Mouse (Mus musculus) embryonic facial prominence, embryonic 10.5 days (tissue): ENCODE results near the gene Crtam. TPM values are rescaled to one million over a fixed set of nuclear protein-coding genes. Genes with fewer than 3 reads are reported as not detected.

Experiments used
- DNase-seq: peaks from one replicate; pipeline ENCODE4 v3.0.0-alpha.2; 2017; ENCODE audit warnings: low spot score
- H3K27ac ChIP-seq: fragments of 300-500 bp; sonication (generic); replicated peaks from 2 replicates; pipeline ENCODE4 v1.5.1; 2016; ENCODE audit warnings: mild to moderate bottlenecking
- H3K27me3 ChIP-seq: fragments of 300-500 bp; sonication (generic); replicated peaks from 2 replicates; pipeline ENCODE4 v1.6.1; 2016; ENCODE audit warnings: low read depth, mild to moderate bottlenecking; ENCODE audit not compliant: poor library complexity, severe bottlenecking
- H3K36me3 ChIP-seq: fragments of 300-500 bp; sonication (generic); replicated peaks from 2 replicates; pipeline ENCODE4 v1.6.1; 2016; ENCODE audit warnings: mild to moderate bottlenecking, moderate library complexity
- H3K4me1 ChIP-seq: fragments of 300-500 bp; sonication (generic); 2 replicates; pipeline ENCODE4 v1.6.1; 2016
- H3K4me3 ChIP-seq: fragments of 300-500 bp; sonication (generic); 2 replicates; pipeline ENCODE4 v1.5.1; 2016; ENCODE audit warnings: mild to moderate bottlenecking, moderate library complexity
- H3K9me3 ChIP-seq: fragments of 300-500 bp; sonication (generic); 2 replicates; pipeline ENCODE4 v1.6.1; 2016; ENCODE audit warnings: mild to moderate bottlenecking
- WGBS: fragments of 180-500 bp; shearing (Covaris S2); methylation state at CpG from one replicate; pipeline ENCODE4 v1.1.7; 2016; 5-methylcytosine and 5-hydroxymethylcytosine counted together
- polyA plus RNA-seq: library from polyadenylated mRNA; unstranded; fragments of >200 nt; fragmentation: Nextera tagmentation; extraction: Ambion mirVana; gene quantifications from 2 replicates; pipeline ENCODE4 v1.2.1, GENCODE M21; 2016

Gene Crtam
- polyA plus RNA-seq, 1 experiment from 2014 or later = 0.09 TPM

DNA sequence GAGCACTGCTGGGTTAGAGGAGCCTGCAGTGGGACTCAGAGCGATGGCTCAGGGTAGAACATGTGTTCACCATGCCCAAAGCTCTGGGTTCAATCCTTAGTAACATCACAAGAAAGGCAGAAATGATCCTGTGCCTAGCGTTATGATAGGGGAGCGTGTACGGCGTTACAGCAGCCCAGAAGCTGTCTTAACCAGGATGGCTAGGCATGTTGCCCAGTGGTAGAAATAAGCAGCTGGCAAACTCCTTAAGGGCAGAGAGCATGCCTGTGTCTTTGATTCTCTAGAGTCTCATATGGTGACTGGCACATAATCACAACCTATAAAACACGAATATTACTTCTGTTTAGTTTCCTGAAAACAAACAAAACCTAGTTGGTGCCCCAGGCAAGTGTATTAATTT lies 12.9 kb downstream of the Crtam start:
- no peak for DNase-seq
- Histone ChIP-seq H3K9me3 (no peaks in the 10 kb centered on the region), H3K4me3 (no peak overlapping the region), H3K4me1 (peaks cover 19% of the 10 kb centered on the region), H3K27me3 (peaks cover 6% of the 10 kb centered on the region; the same call in 1 of the 2 replicates), H3K27ac (peak overlapping the region; percentile 16; the same call in 1 of the 2 replicates), H3K36me3 (no peaks in the 10 kb centered on the region)
- WGBS = 92% methylated on average over 6 of the region's 6 CpGs

GRCm38 (mm10) chr9:40989940-40990588 lies 14.4 kb downstream of the Crtam start:
- Histone ChIP-seq H3K4me1 (peaks cover 19% of the 10 kb centered on the region), H3K9me3 (no peaks in the 10 kb centered on the region), H3K36me3 (no peaks in the 10 kb centered on the region), H3K4me3 (no peak overlapping the region), H3K27me3 (peaks cover 6% of the 10 kb centered on the region; the same call in 1 of the 2 replicates), H3K27ac (peak overlapping the region; percentile 79)
- peak; percentile 56 for DNase-seq
- WGBS = 45% methylated on average over 4 of the region's 4 CpGs

DNA sequence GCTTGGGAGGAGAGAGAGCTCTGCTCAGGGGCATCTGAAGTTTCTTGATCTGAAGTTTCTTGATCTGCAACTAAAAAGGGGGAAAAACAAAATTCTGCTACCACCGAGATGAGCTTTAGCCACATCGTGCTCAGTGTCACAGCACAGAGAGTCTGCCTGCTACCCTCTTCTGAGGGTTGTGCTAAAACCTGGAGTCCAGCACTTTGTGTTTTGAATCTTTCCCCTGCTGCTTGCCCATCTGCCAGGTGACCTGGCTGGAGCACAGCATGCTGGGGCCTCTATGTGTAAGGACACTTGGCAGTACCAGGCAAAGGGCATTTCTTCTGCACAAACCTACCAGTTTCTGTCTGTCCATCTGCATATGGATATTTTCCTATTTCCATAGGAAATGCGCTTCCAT lies 20.1 kb downstream of the Crtam start:
- Histone ChIP-seq H3K27me3 (peaks cover 6% of the 10 kb centered on the region; the same call in 1 of the 2 replicates), H3K36me3 (no peaks in the 10 kb centered on the region), H3K4me3 (no peak overlapping the region), H3K4me1 (no peaks in the 10 kb centered on the region), H3K27ac (no peak overlapping the region), H3K9me3 (no peaks in the 10 kb centered on the region)
- DNase-seq = no peak
- WGBS = 71% methylated on average over 3 of the region's 3 CpGs

- no peaks in the 10 kb centered on the region for H3K9me3 ChIP-seq
- DNase-seq = no peak
- no peak overlapping the region for H3K27ac ChIP-seq
- H3K4me1 ChIP-seq = no peaks in the 10 kb centered on the region
- peaks cover 6% of the 10 kb centered on the region; the same call in 1 of the 2 replicates for H3K27me3 ChIP-seq
- H3K36me3 ChIP-seq = no peaks in the 10 kb centered on the region
- WGBS = 92% methylated on average over 3 of the region's 3 CpGs
- no peak overlapping the region for H3K4me3 ChIP-seq
These were observed 20.7 kb downstream of the Crtam start for GRCm38 (mm10) chr9:40983758-40984157.

DNA sequence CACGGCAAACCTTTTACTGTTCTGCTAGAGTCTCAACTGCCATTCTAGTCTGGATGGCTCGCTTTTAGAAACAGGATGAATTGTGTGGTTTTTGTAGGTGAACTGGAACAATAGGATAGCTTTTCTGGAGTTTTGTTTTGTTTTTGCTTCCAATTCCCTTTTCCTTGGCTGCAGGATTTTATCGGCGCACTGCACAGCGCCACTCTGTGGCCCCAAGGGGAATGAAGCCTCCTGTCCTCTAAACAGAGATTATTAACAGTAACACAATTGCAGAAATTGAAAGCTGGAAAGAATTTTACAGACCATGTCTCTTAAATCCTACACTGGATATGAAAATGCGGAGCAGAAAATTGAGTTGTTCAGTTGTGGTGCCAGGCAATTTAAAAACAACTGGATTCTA lies 21.9 kb downstream of the Crtam start:
- Histone ChIP-seq H3K4me1 (no peaks in the 10 kb centered on the region), H3K4me3 (no peak overlapping the region), H3K27me3 (peaks cover 6% of the 10 kb centered on the region; the same call in 1 of the 2 replicates), H3K27ac (no peak overlapping the region), H3K9me3 (no peaks in the 10 kb centered on the region), H3K36me3 (no peaks in the 10 kb centered on the region)
- WGBS = 38% methylated on average over 6 of the region's 6 CpGs
- DNase-seq = peak; percentile 43

GRCm38 (mm10) chr9:40974042-40974801 lies 30.2 kb downstream of the Crtam start:
- 79% methylated on average over 11 of the region's 11 CpGs for WGBS
- Histone ChIP-seq H3K36me3 (no peaks in the 10 kb centered on the region), H3K27ac (no peak overlapping the region), H3K27me3 (0 out of 2 replicates have a peak, but pooled peaks cover 5% of the 10 kb centered on the region), H3K4me3 (no peak overlapping the region), H3K4me1 (no peaks in the 10 kb centered on the region), H3K9me3 (no peaks in the 10 kb centered on the region)
- DNase-seq = no peak

GRCm38 (mm10) chr9:40964418-40964714 lies 40.1 kb downstream of the Crtam start:
- peaks cover 70% of the 10 kb centered on the region for H3K27me3 ChIP-seq
- WGBS = 15% methylated on average over 7 of the region's 7 CpGs
- peak overlapping the region; percentile 49; the same call in 1 of the 2 replicates for H3K27ac ChIP-seq
- DNase-seq = no peak
- H3K36me3 ChIP-seq = no peaks in the 10 kb centered on the region
- H3K9me3 ChIP-seq = no peaks in the 10 kb centered on the region
- peaks cover 9% of the 10 kb centered on the region for H3K4me1 ChIP-seq
- peak overlapping the region; percentile 63 for H3K4me3 ChIP-seq

DNA sequence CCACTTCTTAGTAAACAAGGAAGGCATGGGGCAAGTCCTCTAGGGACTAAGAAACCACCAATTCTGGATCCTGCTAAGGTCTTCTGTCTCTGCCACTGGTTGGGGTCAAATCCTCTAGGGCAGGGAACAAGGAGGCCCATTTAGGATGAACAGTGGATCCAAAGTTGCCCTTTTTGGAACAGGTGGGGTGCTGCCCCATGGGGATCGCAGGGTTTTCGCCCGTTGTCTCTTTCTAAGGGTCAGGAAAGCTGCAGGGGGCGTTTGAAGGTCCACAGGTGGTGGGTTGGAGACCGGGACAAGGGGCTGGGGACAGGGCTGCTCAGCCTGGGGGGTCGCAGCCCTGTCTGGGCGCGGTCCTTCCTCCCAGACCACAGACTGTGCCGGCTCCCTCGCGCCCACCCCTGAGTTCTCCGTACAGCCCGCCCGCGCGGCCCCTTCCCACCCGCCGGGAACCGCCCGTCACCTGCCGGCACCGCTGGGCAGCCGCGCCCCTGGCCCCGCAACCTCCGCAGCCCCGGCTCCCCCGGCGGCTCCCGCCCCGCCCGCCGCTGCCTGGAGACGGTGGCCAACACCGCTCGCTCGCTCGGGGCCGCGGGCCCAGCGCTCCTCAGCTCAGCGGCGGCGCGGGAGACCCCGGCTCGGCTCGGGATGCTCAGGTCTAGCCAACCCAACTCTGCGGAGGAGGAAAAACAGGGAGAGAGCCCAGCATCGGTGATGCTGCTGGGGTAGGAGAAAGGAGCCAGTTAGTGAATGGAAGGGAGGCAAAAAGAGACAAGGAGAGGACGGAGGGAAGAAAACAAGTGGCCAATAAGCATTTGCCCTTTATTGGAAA lies 40.6 kb downstream of the Crtam start, which contains the start of gene Jhy:
Jhy (minus strand) TSS at position 533 of the 832 bp plus-strand sequence.
- no peaks in the 10 kb centered on the region for H3K9me3 ChIP-seq
- H3K4me3 ChIP-seq = peak within 1 kb of the TSS; percentile 63
- peaks cover 70% of the 10 kb centered on the region for H3K27me3 ChIP-seq
- under 1% methylated on average over 51 of the region's 51 CpGs for WGBS
- peak within 1 kb of the TSS; percentile 49 for H3K27ac ChIP-seq
- DNase-seq = peak; percentile 60
- peaks cover 9% of the 10 kb centered on the region for H3K4me1 ChIP-seq
- H3K36me3 ChIP-seq = no peaks in the 10 kb centered on the region

DNA sequence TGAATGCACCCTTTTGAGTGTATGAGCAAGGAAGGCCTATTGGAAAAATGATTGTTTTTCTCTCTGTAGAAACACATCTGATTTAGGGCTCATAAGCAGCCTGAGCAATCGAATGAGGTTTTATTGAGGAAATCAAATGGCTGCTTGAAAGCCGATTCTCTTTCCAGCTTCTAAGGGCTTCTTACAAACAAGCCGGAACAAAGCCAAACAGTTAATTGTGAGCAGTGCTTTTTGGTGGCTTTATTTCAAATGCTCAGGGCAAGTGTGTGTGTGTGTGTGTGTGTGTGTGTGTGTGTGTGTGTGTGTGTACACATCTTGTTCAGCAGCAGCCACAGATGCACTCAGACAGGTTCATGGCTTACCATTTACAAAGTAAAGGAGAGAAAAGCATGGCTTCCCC lies 43.0 kb downstream of the Crtam start:
- H3K27me3 ChIP-seq = peaks cover 71% of the 10 kb centered on the region
- no peak for DNase-seq
- peaks cover 9% of the 10 kb centered on the region for H3K4me1 ChIP-seq
- no peak overlapping the region for H3K27ac ChIP-seq
- no peaks in the 10 kb centered on the region for H3K36me3 ChIP-seq
- no peaks in the 10 kb centered on the region for H3K9me3 ChIP-seq
- WGBS = 81% methylated on average over 3 of the region's 3 CpGs
- no peak overlapping the region for H3K4me3 ChIP-seq

DNA sequence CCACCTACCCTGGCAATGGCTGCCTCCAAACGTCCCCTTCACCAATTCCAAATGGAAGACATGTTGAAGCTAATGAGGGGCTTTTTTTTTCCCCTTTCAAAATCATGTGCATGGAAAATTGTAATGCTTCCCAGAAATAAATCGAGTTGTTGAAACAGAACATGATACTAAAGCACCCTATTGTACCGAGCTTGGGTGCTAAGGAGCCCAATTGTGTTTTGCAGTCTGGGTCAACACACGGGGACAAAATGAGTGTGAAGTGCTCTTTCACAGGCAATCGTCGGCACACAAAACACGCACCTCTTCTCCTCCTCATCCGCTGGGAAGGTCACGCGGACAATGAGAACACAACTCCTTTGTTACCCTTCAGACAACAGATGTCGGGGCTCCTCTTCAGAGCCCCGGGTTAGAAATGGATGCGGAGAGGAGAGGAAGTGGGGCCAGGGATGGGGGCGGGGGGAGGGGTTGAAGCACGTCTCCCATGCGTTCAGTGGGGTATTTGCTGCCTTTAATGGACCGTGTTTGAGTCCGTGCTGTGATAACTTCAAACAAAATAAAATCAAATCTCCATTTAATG lies 55.3 kb downstream of the Crtam start:
- Histone ChIP-seq H3K36me3 (no peaks in the 10 kb centered on the region), H3K9me3 (no peaks in the 10 kb centered on the region), H3K27me3 (peaks cover 41% of the 10 kb centered on the region), H3K27ac (peak overlapping the region; percentile 24; the same call in 1 of the 2 replicates), H3K4me3 (peak overlapping the region; percentile 28), H3K4me1 (peaks cover 4% of the 10 kb centered on the region)
- peak; percentile 27 for DNase-seq
- 42% methylated on average over 18 of the region's 18 CpGs for WGBS

DNA sequence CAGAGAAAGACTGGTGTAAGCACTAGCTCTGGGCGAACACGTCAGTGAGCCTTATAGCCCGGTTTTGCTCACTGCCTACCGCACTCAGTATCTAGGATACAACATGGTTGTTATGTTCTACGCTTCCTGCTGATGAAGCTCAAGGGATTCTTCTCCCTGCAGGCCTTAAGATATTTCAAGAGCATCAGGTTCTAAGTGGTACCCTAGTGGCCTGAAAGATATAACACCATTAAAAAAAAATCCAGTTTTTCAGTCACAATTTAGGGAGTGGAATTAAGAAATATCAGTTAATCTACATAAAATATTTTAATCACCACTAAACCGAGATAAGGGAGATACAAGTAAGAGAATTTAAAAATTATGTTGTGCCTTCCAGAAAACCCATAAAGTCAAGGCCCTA lies 56.0 kb downstream of the Crtam start:
- 97% methylated on average over 6 of the region's 6 CpGs for WGBS
- no peak overlapping the region for H3K4me3 ChIP-seq
- peaks cover 44% of the 10 kb centered on the region for H3K27me3 ChIP-seq
- H3K9me3 ChIP-seq = no peaks in the 10 kb centered on the region
- peaks cover 4% of the 10 kb centered on the region for H3K4me1 ChIP-seq
- no peaks in the 10 kb centered on the region for H3K36me3 ChIP-seq
- no peak overlapping the region for H3K27ac ChIP-seq
- DNase-seq = no peak

DNA sequence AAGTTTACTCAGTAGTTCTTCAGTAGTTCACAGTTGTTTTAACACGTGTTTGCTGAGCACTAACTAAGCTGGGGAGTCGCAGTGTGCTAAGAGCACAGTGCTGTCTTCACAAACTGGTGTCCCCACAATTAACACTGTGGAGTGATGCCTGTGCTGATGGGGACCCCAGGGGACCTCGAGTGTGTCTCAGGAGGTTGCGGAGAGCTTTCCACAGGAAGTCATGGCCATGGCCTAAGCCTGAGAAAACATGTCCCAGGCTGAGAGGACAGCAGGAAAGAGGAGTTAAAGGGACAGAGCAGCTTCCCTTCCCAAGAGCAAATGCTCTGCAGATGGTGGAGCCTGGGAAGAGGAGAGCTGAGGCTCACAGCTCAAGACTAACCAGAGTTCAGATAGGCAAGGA lies 57.3 kb downstream of the Crtam start:
- H3K9me3 ChIP-seq = no peaks in the 10 kb centered on the region
- no peak overlapping the region for H3K4me3 ChIP-seq
- H3K4me1 ChIP-seq = peaks cover 4% of the 10 kb centered on the region
- no peaks in the 10 kb centered on the region for H3K36me3 ChIP-seq
- no peak for DNase-seq
- H3K27ac ChIP-seq = no peak overlapping the region
- 71% methylated on average over 4 of the region's 4 CpGs for WGBS
- H3K27me3 ChIP-seq = peaks cover 39% of the 10 kb centered on the region
